Mouse (Mus musculus): Measurements from ENCODE around the gene Cbarp. TPM values are rescaled to one million over a fixed set of nuclear protein-coding genes. Genes with fewer than 3 reads are reported as not detected.
"Not testable (repeated sequence)": the region's sequence is repeated elsewhere in the genome, so short reads cannot be mapped to it uniquely, and the experiment has no call there.

Cbarp gene
- total RNA-seq, 2 experiments from 2014 or later, result 437 to 473 TPM

- intact Hi-C loops (cut with DNase I), result no loop called here
- no peak for DNase-seq (ENCODE audit: low spot score in 2 of 2)
Observed at GRCm38 (mm10) chr10:80171760-80172526, 31.3 kb upstream of the Cbarp start.

GRCm38 (mm10) chr10:80171252-80171651 is 30.6 kb upstream of the Cbarp start:
- intact Hi-C loops (cut with DNase I), result no loop called here
- no peak for DNase-seq (ENCODE audit: low spot score in 2 of 2)

DNA sequence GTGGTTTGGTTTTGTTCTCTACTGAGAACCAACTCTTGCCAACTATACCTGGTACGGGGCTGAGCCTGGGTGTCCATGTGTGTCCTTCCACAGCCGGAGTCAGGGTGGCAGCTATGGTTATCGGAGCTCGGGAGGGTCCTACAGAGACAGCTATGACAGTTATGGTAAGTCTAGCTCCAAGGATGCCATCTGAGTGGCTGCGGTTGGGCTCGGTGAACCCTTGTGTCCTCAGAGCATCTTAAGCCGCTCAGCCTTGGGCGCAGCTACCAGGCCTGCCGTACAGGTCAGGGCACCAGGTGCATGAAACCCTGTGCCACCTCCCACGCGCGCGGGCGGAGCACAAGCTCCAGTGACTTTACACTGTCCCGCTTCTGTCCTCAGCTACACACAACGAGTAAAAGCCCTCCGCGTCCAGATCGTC is 30.0 kb upstream of the Cbarp start:
- intact Hi-C loops (cut with DNase I), result no loop called here
- no peak for DNase-seq (ENCODE audit: low spot score in 2 of 2)

DNA sequence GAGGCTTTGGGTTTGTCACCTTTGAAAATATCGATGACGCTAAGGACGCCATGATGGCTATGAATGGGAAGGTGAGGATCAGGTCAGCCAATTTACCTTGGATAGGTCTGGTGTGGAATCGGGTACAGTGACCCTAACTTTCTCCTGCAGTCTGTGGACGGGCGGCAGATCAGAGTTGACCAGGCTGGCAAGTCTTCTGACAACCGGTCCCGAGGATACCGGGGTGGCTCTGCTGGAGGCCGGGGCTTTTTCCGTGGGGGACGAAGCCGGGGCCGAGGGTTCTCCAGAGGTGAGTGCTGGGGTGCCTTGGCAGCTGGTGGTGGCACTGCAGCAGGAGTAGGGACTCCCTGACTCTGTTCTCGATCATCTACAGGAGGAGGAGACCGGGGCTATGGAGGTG is 29.4 kb upstream of the Cbarp start:
- no peak for DNase-seq (ENCODE audit: low spot score in 2 of 2)
- intact Hi-C loops (cut with DNase I), result no loop called here

- intact Hi-C loops (cut with DNase I), result no loop called here
Observed at GRCm38 (mm10) chr10:80169651-80170050, 29.0 kb upstream of the Cbarp start.

GRCm38 (mm10) chr10:80169070-80169469 is 28.4 kb upstream of the Cbarp start:
- DNase-seq (ENCODE audit: low spot score in 2 of 2), result no peak
- intact Hi-C loops (cut with DNase I), result no loop called here

More at GRCm38 (mm10) chr10:80169651-80170050, 29.0 kb upstream of the Cbarp start:
- DNase-seq (ENCODE audit: low spot score in 2 of 2), result no peak

DNA sequence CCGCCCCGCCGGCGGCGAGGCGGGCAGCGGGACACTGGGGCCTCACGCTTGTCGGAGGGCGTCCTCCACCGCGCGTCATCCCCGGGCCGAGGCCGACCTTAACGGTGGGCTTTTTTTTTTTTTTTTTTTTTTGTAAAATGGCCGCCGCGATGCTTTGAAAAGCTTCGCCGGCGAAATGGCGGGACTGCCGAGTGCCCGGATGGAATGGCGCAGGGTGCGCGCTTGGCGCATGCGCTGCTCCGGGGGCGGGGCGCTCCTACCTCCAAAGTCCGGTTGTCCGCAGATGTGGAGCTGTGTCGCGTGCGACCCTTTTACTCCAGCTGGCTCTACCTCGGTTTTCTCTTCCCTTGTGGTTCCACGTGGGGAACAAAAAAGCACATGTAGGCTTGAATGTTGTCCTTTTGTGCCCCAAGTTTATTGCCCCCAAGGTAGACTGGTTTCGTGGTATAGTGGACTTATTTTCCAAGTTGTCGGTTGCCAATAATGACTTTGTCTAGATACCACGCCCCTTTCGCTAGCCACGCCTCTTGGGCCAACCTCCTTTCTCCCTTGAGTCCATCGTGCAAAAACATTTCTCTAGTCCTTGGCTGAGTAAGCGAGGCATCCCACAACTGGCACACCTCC is 27.5 kb upstream of the Cbarp start:
- intact Hi-C loops (cut with DNase I), result no loop called here
- DNase-seq (ENCODE audit: low spot score in 2 of 2), result peak; percentile 93 to 94

DNA sequence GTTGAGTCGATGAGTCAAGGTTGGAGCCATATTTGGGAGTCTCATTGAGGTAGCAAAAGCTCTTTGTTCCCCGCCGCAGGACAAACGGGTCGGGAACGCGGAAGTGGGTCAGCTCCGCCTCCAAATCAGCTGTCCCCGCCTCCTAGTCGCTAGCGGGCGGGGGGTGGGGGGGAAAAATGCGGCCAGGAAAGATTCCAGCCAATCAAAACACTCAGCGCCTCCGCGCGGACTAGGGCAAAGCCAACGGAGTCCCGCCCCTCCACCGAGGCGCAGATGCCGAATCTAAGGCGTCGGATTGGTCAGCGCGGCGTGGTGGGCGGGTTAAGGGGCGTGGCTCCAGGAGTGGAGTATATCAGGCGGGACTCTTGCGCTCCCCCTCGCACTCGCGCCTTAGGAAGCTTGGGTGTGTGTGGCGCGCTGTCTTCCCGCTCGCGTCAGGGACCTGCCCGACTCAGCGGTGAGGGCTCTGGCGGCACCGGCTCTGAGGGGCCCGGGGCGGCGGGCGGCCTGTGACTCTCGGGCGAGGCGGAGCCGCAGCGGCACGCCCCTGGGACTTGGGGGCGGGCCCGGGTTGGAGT is 26.9 kb upstream of the Cbarp start:
- DNase-seq (ENCODE audit: low spot score in 2 of 2), result peak; percentile 99
- intact Hi-C loops (cut with DNase I), result no loop called here

DNA sequence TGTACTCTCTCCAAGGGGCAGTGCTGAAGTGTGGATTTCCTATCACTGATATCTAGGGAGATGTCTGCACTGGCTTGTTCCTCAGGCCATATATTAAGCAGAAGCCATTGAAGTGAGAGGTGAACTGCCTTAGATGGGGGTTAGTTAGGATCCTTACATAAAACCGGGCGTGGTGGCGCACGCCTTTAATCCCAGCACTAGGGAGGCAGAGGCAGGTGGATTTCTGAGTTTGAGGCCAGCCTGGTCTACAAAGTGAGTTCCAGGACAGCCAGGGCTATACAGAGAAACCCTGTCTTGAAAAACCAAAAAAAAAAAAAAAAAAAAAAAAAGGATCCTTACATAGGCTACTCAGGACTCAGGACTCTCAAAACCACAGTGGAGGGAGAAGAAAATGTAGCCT is 25.5 kb upstream of the Cbarp start:
- intact Hi-C loops (cut with DNase I); DNase-seq (ENCODE audit: low spot score in 2 of 2): not testable (repeated sequence)

GRCm38 (mm10) chr10:80165392-80166128 is 24.9 kb upstream of the Cbarp start, which contains the start of gene Cirbp:
TSS of gene Cirbp (plus strand) at chr10:80165985.
- intact Hi-C loops (cut with DNase I), result loop anchor here (1.0 kb wide), 1 partner anchor 17 kb away; the partner anchor contains the start of gene Midn
- peak in 1 of 2 experiments; percentile 68 for DNase-seq (ENCODE audit: low spot score in 2 of 2)

- peak; percentile 98 for DNase-seq (ENCODE audit: low spot score in 2 of 2)
- intact Hi-C loops (cut with DNase I), result loop anchor here (1.0 kb wide), 1 partner anchor 17 kb away; the partner anchor contains the start of gene Midn
Observed at GRCm38 (mm10) chr10:80164998-80165344, 24.3 kb upstream of the Cbarp start.

- no peak for DNase-seq (ENCODE audit: low spot score in 2 of 2)
- intact Hi-C loops (cut with DNase I), result no loop called here
Observed at GRCm38 (mm10) chr10:80164161-80164997, 23.7 kb upstream of the Cbarp start.

GRCm38 (mm10) chr10:80163721-80164120 is 23.1 kb upstream of the Cbarp start:
- no peak for DNase-seq (ENCODE audit: low spot score in 2 of 2)
- intact Hi-C loops (cut with DNase I), result no loop called here

DNA sequence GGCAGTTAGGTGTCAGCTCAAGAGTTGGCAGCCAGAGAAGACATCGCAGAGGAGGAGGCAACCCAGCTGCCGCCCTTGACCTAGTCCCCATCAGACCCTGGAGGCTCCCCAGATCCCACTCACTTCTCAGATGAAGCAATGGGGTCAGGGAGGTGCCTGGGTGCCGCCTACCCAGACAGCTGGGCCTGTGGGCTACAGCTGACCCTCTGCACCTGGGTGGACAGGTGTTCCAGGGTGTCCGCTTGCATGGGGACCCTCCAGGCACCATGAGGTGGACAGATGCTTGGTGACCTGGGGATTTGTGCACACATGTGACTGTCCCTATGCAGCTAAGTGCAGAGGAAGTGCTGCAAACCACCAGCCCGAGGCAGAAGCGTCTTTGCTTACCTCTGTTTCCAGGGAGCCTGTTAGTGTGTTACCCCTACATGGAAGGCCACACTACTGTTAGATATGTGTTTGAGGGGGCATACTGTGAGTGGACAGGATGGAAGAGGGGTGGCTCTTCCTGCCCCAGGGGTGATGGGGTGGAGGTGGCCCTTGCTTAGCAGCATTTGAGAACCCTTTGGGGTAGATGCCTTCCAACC is 22.2 kb upstream of the Cbarp start:
- no peak for DNase-seq (ENCODE audit: low spot score in 2 of 2)
- intact Hi-C loops (cut with DNase I), result no loop called here

DNA sequence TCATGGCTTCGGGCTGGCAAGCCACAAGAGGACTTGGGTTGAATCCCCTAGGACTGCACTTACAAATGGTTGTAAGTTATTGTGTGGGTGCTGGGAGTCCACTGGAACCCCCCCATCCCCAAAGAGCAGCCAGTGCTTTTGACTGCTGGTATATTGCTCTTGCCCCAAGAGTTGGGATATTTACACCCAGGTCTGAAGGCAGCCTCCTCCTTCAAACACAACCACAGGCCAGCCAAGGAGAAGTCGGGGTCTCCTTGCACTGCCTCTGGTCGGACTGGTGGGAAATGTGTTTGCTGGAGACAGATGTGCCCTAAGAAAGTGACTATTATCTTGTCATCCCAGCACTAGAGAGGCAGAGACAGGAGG is 21.6 kb upstream of the Cbarp start:
- DNase-seq (ENCODE audit: low spot score in 2 of 2), result no peak
- intact Hi-C loops (cut with DNase I), result no loop called here

GRCm38 (mm10) chr10:80161522-80162242 is 21.0 kb upstream of the Cbarp start:
- no peak for DNase-seq (ENCODE audit: low spot score in 2 of 2)
- intact Hi-C loops (cut with DNase I), result no loop called here

DNA sequence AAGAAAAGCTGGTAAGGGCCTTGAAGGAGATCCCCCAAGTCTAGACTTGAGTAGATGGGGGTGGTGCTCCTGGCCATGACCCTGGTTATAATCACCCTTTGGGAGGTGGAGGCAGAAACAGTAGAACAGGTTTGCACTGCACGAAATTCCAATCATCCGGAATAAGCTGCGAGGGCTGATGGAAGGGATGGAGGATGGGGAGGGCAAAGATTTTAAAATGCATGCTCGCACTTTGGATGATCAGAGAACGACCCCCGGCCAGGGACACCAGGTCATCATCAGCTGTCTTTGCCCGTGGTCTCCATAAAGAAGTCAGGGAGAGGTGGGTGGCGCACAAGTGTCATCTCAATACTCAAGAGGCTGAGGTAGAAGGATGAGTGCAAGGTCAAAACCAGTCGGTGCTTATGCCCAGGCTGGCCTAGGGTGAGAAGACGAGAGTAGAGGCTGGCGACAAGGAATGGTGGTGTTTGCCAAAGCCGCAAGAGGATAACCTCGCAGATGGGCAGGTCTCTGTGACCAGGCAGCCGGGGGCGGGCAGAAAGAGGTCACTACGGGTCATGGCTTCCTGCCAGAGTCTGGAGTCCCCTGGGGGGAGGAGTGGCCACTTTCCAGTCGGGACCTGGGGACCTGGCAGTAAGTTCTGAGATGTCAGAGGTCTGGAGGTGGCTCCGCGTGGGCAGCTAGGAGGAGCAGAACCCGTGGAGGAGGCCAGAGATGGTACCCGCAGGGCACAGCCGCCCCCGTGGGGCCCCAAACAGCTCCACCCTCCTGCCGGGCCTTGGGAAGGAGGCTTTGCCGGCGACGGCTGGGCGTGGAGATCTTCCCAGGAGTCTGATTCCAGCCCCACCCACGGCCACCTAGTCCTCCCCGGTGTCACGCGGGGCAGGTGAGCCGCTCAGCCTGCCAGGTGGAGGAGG is 20.1 kb upstream of the Cbarp start:
- intact Hi-C loops (cut with DNase I), result no loop called here
- peak in 1 of 2 experiments; percentile 51 for DNase-seq (ENCODE audit: low spot score in 2 of 2)
